In genomic region chr7:19889881-19890280, GRCm38 (mm10) we compare ENCODE assay signal across 8 mouse cellular contexts. TPM values are rescaled to one million over a fixed set of nuclear protein-coding genes. Genes with fewer than 3 reads are reported as not detected.
DNase-seq lines count a peak whose midpoint lies in the region; ATAC-seq and TF ChIP-seq lines count a peak whose summit lies in the region.
"Had no signal": no experiment of that assay in that cellular context is flagged by ENCODE, and none has a peak within 500 bp of the region (broad histone marks: within the 10 kb centered on the region; RNA-seq: fewer than 3 reads in every experiment).

No protein-coding gene starts in this region.

- no peak for ATAC-seq in kidney, embryonic 16.5 days (ENCODE audit: low FRiP score, low TSS enrichment)
- ATAC-seq in embryonic facial prominence, embryonic 11.5 days (replicated peaks; ENCODE audit: insufficient number of reproducible peaks, low FRiP score, low TSS enrichment, low read depth): no peak

- in situ Hi-C loops in CH12.LX (cut with MboI; ENCODE audit: low pct_ligation_motif_present, low pct_unique_long_range_greater_than_20kb, low sequenced_read_pairs): no loop called here

- dilution Hi-C loops in CH12.LX (cut with MboI; ENCODE audit: extremely low pct_ligation_motif_present, extremely low pct_unique_long_range_greater_than_20kb, low sequenced_read_pairs): no loop called here

- TF ChIP-seq EP300 in CH12.LX (IDR thresholded peaks at IDR 0.05; ENCODE audit: low read length): no peak

- no peaks in the 10 kb centered on the region for H3K36me3 ChIP-seq in kidney, adult 2 months (ENCODE audit: control insufficient read depth, insufficient read depth, low read length)
- no peaks in the 10 kb centered on the region for H3K36me3 ChIP-seq in kidney, embryonic 16.5 days (ENCODE audit: insufficient read depth, low read length)
- H3K36me3 ChIP-seq in CH12.LX (replicated peaks in 1 of 2; ENCODE audit: control insufficient read depth in 1 of 2, insufficient read depth in 1 of 2, low read length in 1 of 2): no peaks in the 10 kb centered on the region
- no peaks in the 10 kb centered on the region for H3K36me3 ChIP-seq in embryonic facial prominence, embryonic 11.5 days (replicated peaks; ENCODE audit: control insufficient read depth, insufficient read depth, low read depth, low read length)

- H3K4me3 ChIP-seq in kidney, adult 2 months (ENCODE audit: insufficient read depth, low read depth, low read length): no peak overlapping the region
- no peak overlapping the region for H3K4me3 ChIP-seq in kidney, embryonic 16.5 days (ENCODE audit: low read length)
- no peak overlapping the region for H3K4me3 ChIP-seq in CH12.LX (replicated peaks in 1 of 3; ENCODE audit: low read depth in 2 of 3, low read length in 2 of 3, poor library complexity in 1 of 3)
- H3K4me3 ChIP-seq in embryonic facial prominence, embryonic 11.5 days (ENCODE audit: low read depth, low read length): no peak overlapping the region
- H3K4me3 ChIP-seq: megakaryocyte, embryonic 14.5 days had no signal

- no peaks in the 10 kb centered on the region for H3K79me2 ChIP-seq in CH12.LX (replicated peaks; ENCODE audit: control insufficient read depth, extremely low read depth, insufficient read depth, poor library complexity, severe bottlenecking)

- H3K4me1 ChIP-seq in kidney, adult 2 months (ENCODE audit: control insufficient read depth, insufficient read depth, low read length): no peaks in the 10 kb centered on the region
- no peaks in the 10 kb centered on the region for H3K4me1 ChIP-seq in kidney, embryonic 16.5 days (ENCODE audit: insufficient read depth, low read length)
- 0 out of 4 replicates have a peak, but pooled peaks cover 0 to 3% of the 10 kb centered on the region in 2 experiments for H3K4me1 ChIP-seq in CH12.LX (ENCODE audit: control insufficient read depth in 1 of 2, insufficient read depth in 2 of 2)
- no peaks in the 10 kb centered on the region for H3K4me1 ChIP-seq in embryonic facial prominence, embryonic 11.5 days (ENCODE audit: control insufficient read depth, insufficient read depth, low read length)
- H3K4me1 ChIP-seq: megakaryocyte, embryonic 14.5 days had no signal

- TF ChIP-seq RAD21 in CH12.LX (IDR thresholded peaks at IDR 0.05; ENCODE audit: low read depth, low read length): peak; percentile 75

- 59% methylated on average over 8 of the region's 8 CpGs for WGBS in kidney, adult 2 months
- 53% methylated on average over 8 of the region's 8 CpGs for WGBS in kidney, embryonic 16.5 days
- 50% methylated on average over 8 of the region's 8 CpGs for WGBS in embryonic facial prominence, embryonic 11.5 days

- no peak overlapping the region for H3K27ac ChIP-seq in kidney, adult 2 months (ENCODE audit: insufficient read depth, low read depth, low read length)
- H3K27ac ChIP-seq in kidney, embryonic 16.5 days (ENCODE audit: low read length): no peak overlapping the region
- H3K27ac ChIP-seq in CH12.LX (ENCODE audit: insufficient read depth, low read depth): no peak overlapping the region
- no peak overlapping the region for H3K27ac ChIP-seq in embryonic facial prominence, embryonic 11.5 days (replicated peaks; ENCODE audit: low read depth, low read length)

- peak; percentile 75 for TF ChIP-seq CTCF in kidney, adult 2 months (conservative IDR thresholded peaks at IDR 0.05; ENCODE audit: insufficient read depth, insufficient read length, low read depth, low read length)
- peak; percentile 85 to 96 for TF ChIP-seq CTCF in CH12.LX (conservative IDR thresholded peaks at IDR 0.05 in 1 of 2, IDR thresholded peaks at IDR 0.05 in 1 of 2; ENCODE audit: low read depth in 2 of 2, low read length in 2 of 2)

- H3K27me3 ChIP-seq in kidney, adult 2 months (replicated peaks; ENCODE audit: control insufficient read depth, insufficient read depth, low read length): no peaks in the 10 kb centered on the region
- no peaks in the 10 kb centered on the region for H3K27me3 ChIP-seq in kidney, embryonic 16.5 days (ENCODE audit: insufficient read depth, low read length)
- peaks cover 7% of the 10 kb centered on the region for H3K27me3 ChIP-seq in CH12.LX (replicated peaks)
- H3K27me3 ChIP-seq in embryonic facial prominence, embryonic 11.5 days (ENCODE audit: control insufficient read depth, insufficient read depth, low read length): no peaks in the 10 kb centered on the region

- DNase-seq in kidney, adult 2 months: peak; percentile 61
- peak; percentile 70 for DNase-seq in CH12.LX (ENCODE audit: extremely low read depth)
- peak; percentile 8 for DNase-seq in MN1 (ENCODE audit: low spot score)
- DNase-seq in embryonic facial prominence, embryonic 11.5 days (ENCODE audit: low spot score): peak; percentile 57
- peak; percentile 29 for DNase-seq in lung, postnatal 25 days (ENCODE audit: low spot score)
- DNase-seq in testis, postnatal 14 days (ENCODE audit: low spot score): peak; percentile 49

- no peaks in the 10 kb centered on the region; the same call in 1 of the 2 replicates for H3K9me3 ChIP-seq in kidney, embryonic 16.5 days (ENCODE audit: low read length)
- no peaks in the 10 kb centered on the region for H3K9me3 ChIP-seq in CH12.LX (replicated peaks; ENCODE audit: low read length)
- no peaks in the 10 kb centered on the region for H3K9me3 ChIP-seq in embryonic facial prominence, embryonic 11.5 days (replicated peaks; ENCODE audit: control insufficient read depth, low read length)
- H3K9me3 ChIP-seq: megakaryocyte, embryonic 14.5 days had no signal

- H3K4me2 ChIP-seq in kidney, embryonic 16.5 days (replicated peaks; ENCODE audit: low read depth, low read length): no peak overlapping the region
- no peak overlapping the region for H3K4me2 ChIP-seq in CH12.LX (ENCODE audit: insufficient read depth, low read depth, poor library complexity, severe bottlenecking)
- H3K4me2 ChIP-seq in embryonic facial prominence, embryonic 11.5 days (ENCODE audit: low read depth, low read length): no peak overlapping the region

- no peak for TF ChIP-seq POLR2A in kidney, adult 2 months (IDR thresholded peaks at IDR 0.05; ENCODE audit: low read depth, low read length)
- TF ChIP-seq POLR2A in CH12.LX (IDR thresholded peaks at IDR 0.05; ENCODE audit: low read depth, low read length): no peak

- no peak overlapping the region for H3K9ac ChIP-seq in kidney, embryonic 16.5 days (replicated peaks; ENCODE audit: low read length)
- no peak overlapping the region for H3K9ac ChIP-seq in CH12.LX (ENCODE audit: insufficient read depth, low read depth)
- H3K9ac ChIP-seq in embryonic facial prominence, embryonic 11.5 days (replicated peaks; ENCODE audit: low read length): no peak overlapping the region

TF ChIP-seq in CH12.LX, 34 proteins besides CTCF, POLR2A, EP300 and RAD21:
- no peak for TF ChIP-seq TCF12 (IDR thresholded peaks at IDR 0.05; ENCODE audit: low read depth, low read length)
- no peak for TF ChIP-seq ZKSCAN1 (IDR thresholded peaks at IDR 0.05; ENCODE audit: borderline replicate concordance, low read depth, low read length)
- TF ChIP-seq SMC3 (IDR thresholded peaks at IDR 0.05; ENCODE audit: low read depth, low read length): peak; percentile 63
- no peak for TF ChIP-seq MXI1 (IDR thresholded peaks at IDR 0.05; ENCODE audit: low read depth, low read length)
- TF ChIP-seq RCOR1 (conservative IDR thresholded peaks at IDR 0.05; ENCODE audit: low read depth, low read length): no peak
- TF ChIP-seq NRF1 (IDR thresholded peaks at IDR 0.05; ENCODE audit: low read depth, low read length): peak; percentile 58
TF ChIP-seq in CH12.LX: peak in this region for 2.

RNA-seq across cellular contexts. Expression of gene Ceacam19, which starts 2.1 kb away (rescaled TPM):
- 0.11 and 0.25 TPM in 2 replicates for polyA plus RNA-seq in kidney, adult 2 months (2012; rRNA removed)
- 0.06 TPM in 1 of 2 replicates, not detected in the other for polyA plus RNA-seq in kidney, embryonic 16.5 days (2015; fragmentation: Nextera tagmentation; extraction: Ambion mirVana)
- total RNA-seq in CH12.LX (2012; rRNA removed) (0.04 and 0.08 TPM in 2 replicates), CH12.LX (2014; rRNA removed) (not detected in 2 replicates)
- not detected in 2 replicates for polyA plus RNA-seq in CH12.LX (2012; ENCODE audit: insufficient read length, low read depth)
- not detected in 2 replicates for polyA plus RNA-seq in embryonic facial prominence, embryonic 11.5 days (2014; fragmentation: Nextera tagmentation; extraction: Ambion mirVana)

RNA-seq across cellular contexts. Expression of gene Ceacam16, which starts 28.8 kb away (rescaled TPM):
- 0.14 and 0.16 TPM in 2 replicates for polyA plus RNA-seq in kidney, adult 2 months (2012; rRNA removed)
- polyA plus RNA-seq in kidney, embryonic 16.5 days (2015; fragmentation: Nextera tagmentation; extraction: Ambion mirVana): 0.15 TPM in 1 of 2 replicates, not detected in the other
- total RNA-seq in CH12.LX (2012; rRNA removed) (2.5 and 3.2 TPM in 2 replicates), CH12.LX (2014; rRNA removed) (0.88 and 1.1 TPM in 2 replicates)
- polyA plus RNA-seq in CH12.LX (2012; ENCODE audit: insufficient read length, low read depth): 6.8 and 7.7 TPM in 2 replicates
- polyA plus RNA-seq in embryonic facial prominence, embryonic 11.5 days (2014; fragmentation: Nextera tagmentation; extraction: Ambion mirVana): not detected in 2 replicates

RNA-seq across cellular contexts. Expression of gene Pvr, which starts 31.1 kb away (rescaled TPM):
- 10.9 and 12.3 TPM in 2 replicates for polyA plus RNA-seq in kidney, adult 2 months (2012; rRNA removed)
- 11.8 and 16.0 TPM in 2 replicates for polyA plus RNA-seq in kidney, embryonic 16.5 days (2015; fragmentation: Nextera tagmentation; extraction: Ambion mirVana)
- total RNA-seq in CH12.LX (2012; rRNA removed) (15.0 and 15.4 TPM in 2 replicates), CH12.LX (2014; rRNA removed) (12.7 and 13.1 TPM in 2 replicates)
- 8.8 and 13.2 TPM in 2 replicates for polyA plus RNA-seq in CH12.LX (2012; ENCODE audit: insufficient read length, low read depth)
- 4.2 and 4.8 TPM in 2 replicates for polyA plus RNA-seq in embryonic facial prominence, embryonic 11.5 days (2014; fragmentation: Nextera tagmentation; extraction: Ambion mirVana)

RNA-seq across cellular contexts. Expression of gene Gm19345, which starts 38.1 kb away (rescaled TPM):
- polyA plus RNA-seq in kidney, adult 2 months (2012; rRNA removed): 0.12 TPM in 1 of 2 replicates, not detected in the other
- polyA plus RNA-seq in kidney, embryonic 16.5 days (2015; fragmentation: Nextera tagmentation; extraction: Ambion mirVana): not detected in 2 replicates
- 0.59 TPM in 1 of 2 replicates, not detected in the other for total RNA-seq in CH12.LX (2012; rRNA removed)
- total RNA-seq in CH12.LX (2014; rRNA removed): not detected in 2 replicates
- polyA plus RNA-seq in CH12.LX (2012; ENCODE audit: insufficient read length, low read depth): 4.1 and 4.3 TPM in 2 replicates
- not detected in 2 replicates for polyA plus RNA-seq in embryonic facial prominence, embryonic 11.5 days (2014; fragmentation: Nextera tagmentation; extraction: Ambion mirVana)

Comparison
In these comparisons a context has a peak if more than half of its experiments do, and no peak if none do; other contexts are left out.
1. DNase-seq: peak in every context shown above with its lines; median percentile 70 in CH12.LX; 61 in kidney, adult 2 months; 57 in embryonic facial prominence, embryonic 11.5 days; 49 in testis, postnatal 14 days; 29 in lung, postnatal 25 days; 8 in MN1.